Mouse (Mus musculus): Measurements from ENCODE around the gene 4930558C23Rik. TPM values are rescaled to one million over a fixed set of nuclear protein-coding genes. Genes with fewer than 3 reads are reported as not detected.
"Not testable (repeated sequence)": the region's sequence is repeated elsewhere in the genome, so short reads cannot be mapped to it uniquely, and the experiment has no call there.

Gene 4930558C23Rik
- polyA plus RNA-seq, 1 experiment from 2014 or later: not detected

GRCm38 (mm10) chr3:95426476-95426875 is 23.8 kb upstream of the 4930558C23Rik start:
- not testable (repeated sequence) for H3K9ac ChIP-seq (ENCODE audit: low read length); H3K27me3 ChIP-seq (ENCODE audit: control insufficient read depth, insufficient read depth, low read length); H3K9me3 ChIP-seq (ENCODE audit: control insufficient read depth, low read length); H3K36me3 ChIP-seq (ENCODE audit: control insufficient read depth, insufficient read depth, low read length); H3K4me1 ChIP-seq (ENCODE audit: control insufficient read depth in 2 of 2, insufficient read depth in 2 of 2, low read length in 2 of 2); ATAC-seq (ENCODE audit: insufficient number of reproducible peaks, insufficient read depth, low FRiP score, low read depth); H3K27ac ChIP-seq (replicated peaks in 1 of 2; ENCODE audit: control insufficient read depth in 1 of 2, insufficient read depth in 1 of 2, low read depth in 2 of 2, low read length in 2 of 2); H3K4me2 ChIP-seq (ENCODE audit: low read length); H3K4me3 ChIP-seq (ENCODE audit: control insufficient read depth in 1 of 2, insufficient read depth in 1 of 2, low read depth in 1 of 2, low read length in 2 of 2)
- 80% methylated on average over 5 of the region's 5 CpGs for WGBS

- H3K27me3 ChIP-seq (ENCODE audit: control insufficient read depth, insufficient read depth, low read length): no peaks in the 10 kb centered on the region
- H3K4me3 ChIP-seq (ENCODE audit: control insufficient read depth in 1 of 2, insufficient read depth in 1 of 2, low read depth in 1 of 2, low read length in 2 of 2): no peak overlapping the region
- H3K4me2 ChIP-seq (ENCODE audit: low read length): no peak overlapping the region
- peaks cover 22% of the 10 kb centered on the region for H3K9me3 ChIP-seq (ENCODE audit: control insufficient read depth, low read length)
- H3K4me1 ChIP-seq (ENCODE audit: control insufficient read depth in 2 of 2, insufficient read depth in 2 of 2, low read length in 2 of 2): no peaks in the 10 kb centered on the region
- no peak for ATAC-seq (ENCODE audit: insufficient number of reproducible peaks, insufficient read depth, low FRiP score, low read depth)
- H3K9ac ChIP-seq (ENCODE audit: low read length): no peak overlapping the region
- H3K27ac ChIP-seq (replicated peaks in 1 of 2; ENCODE audit: control insufficient read depth in 1 of 2, insufficient read depth in 1 of 2, low read depth in 2 of 2, low read length in 2 of 2): no peak overlapping the region
- WGBS: 82% methylated on average over 6 of the region's 6 CpGs
- no peaks in the 10 kb centered on the region for H3K36me3 ChIP-seq (ENCODE audit: control insufficient read depth, insufficient read depth, low read length)
These were observed 15.2 kb upstream of the 4930558C23Rik start for GRCm38 (mm10) chr3:95417866-95418265.

- Histone ChIP-seq H3K9me3 (ENCODE audit: control insufficient read depth, low read length) (no peaks in the 10 kb centered on the region; the same call in 1 of the 2 replicates), H3K9ac (ENCODE audit: low read length) (no peak overlapping the region), H3K4me2 (ENCODE audit: low read length) (no peak overlapping the region), H3K4me3 (ENCODE audit: control insufficient read depth in 1 of 2, insufficient read depth in 1 of 2, low read depth in 1 of 2, low read length in 2 of 2) (no peak overlapping the region), H3K4me1 (ENCODE audit: control insufficient read depth in 2 of 2, insufficient read depth in 2 of 2, low read length in 2 of 2) (no peaks in the 10 kb centered on the region), H3K27ac (replicated peaks in 1 of 2; ENCODE audit: control insufficient read depth in 1 of 2, insufficient read depth in 1 of 2, low read depth in 2 of 2, low read length in 2 of 2) (no peak overlapping the region), H3K36me3 (ENCODE audit: control insufficient read depth, insufficient read depth, low read length) (no peaks in the 10 kb centered on the region), H3K27me3 (ENCODE audit: control insufficient read depth, insufficient read depth, low read length) (no peaks in the 10 kb centered on the region)
- ATAC-seq (ENCODE audit: insufficient number of reproducible peaks, insufficient read depth, low FRiP score, low read depth): no peak
- WGBS: 78% methylated on average over 1 of the region's 1 CpGs
These were observed 9.6 kb upstream of the 4930558C23Rik start for GRCm38 (mm10) chr3:95412268-95412667.

GRCm38 (mm10) chr3:95408852-95409251 is 6.2 kb upstream of the 4930558C23Rik start:
- Histone ChIP-seq H3K27me3 (ENCODE audit: control insufficient read depth, insufficient read depth, low read length) (no peaks in the 10 kb centered on the region), H3K27ac (replicated peaks in 1 of 2; ENCODE audit: control insufficient read depth in 1 of 2, insufficient read depth in 1 of 2, low read depth in 2 of 2, low read length in 2 of 2) (no peak overlapping the region), H3K4me1 (ENCODE audit: control insufficient read depth in 2 of 2, insufficient read depth in 2 of 2, low read length in 2 of 2) (no peaks in the 10 kb centered on the region), H3K9ac (ENCODE audit: low read length) (no peak overlapping the region), H3K4me2 (ENCODE audit: low read length) (no peak overlapping the region), H3K4me3 (ENCODE audit: control insufficient read depth in 1 of 2, insufficient read depth in 1 of 2, low read depth in 1 of 2, low read length in 2 of 2) (no peak overlapping the region), H3K9me3 (ENCODE audit: control insufficient read depth, low read length) (no peaks in the 10 kb centered on the region; the same call in 1 of the 2 replicates), H3K36me3 (ENCODE audit: control insufficient read depth, insufficient read depth, low read length) (no peaks in the 10 kb centered on the region)
- no peak for ATAC-seq (ENCODE audit: insufficient number of reproducible peaks, insufficient read depth, low FRiP score, low read depth)
- WGBS: 92% methylated on average over 2 of the region's 2 CpGs

GRCm38 (mm10) chr3:95407728-95408127 is 5.1 kb upstream of the 4930558C23Rik start:
- WGBS: 64% methylated on average over 1 of the region's 1 CpGs
- H3K36me3 ChIP-seq (ENCODE audit: control insufficient read depth, insufficient read depth, low read length): no peaks in the 10 kb centered on the region
- no peak for ATAC-seq (ENCODE audit: insufficient number of reproducible peaks, insufficient read depth, low FRiP score, low read depth)
- no peak overlapping the region for H3K27ac ChIP-seq (replicated peaks in 1 of 2; ENCODE audit: control insufficient read depth in 1 of 2, insufficient read depth in 1 of 2, low read depth in 2 of 2, low read length in 2 of 2)
- no peaks in the 10 kb centered on the region for H3K9me3 ChIP-seq (ENCODE audit: control insufficient read depth, low read length)
- no peaks in the 10 kb centered on the region for H3K4me1 ChIP-seq (ENCODE audit: control insufficient read depth in 2 of 2, insufficient read depth in 2 of 2, low read length in 2 of 2)
- no peak overlapping the region for H3K9ac ChIP-seq (ENCODE audit: low read length)
- no peak overlapping the region for H3K4me3 ChIP-seq (ENCODE audit: control insufficient read depth in 1 of 2, insufficient read depth in 1 of 2, low read depth in 1 of 2, low read length in 2 of 2)
- no peaks in the 10 kb centered on the region for H3K27me3 ChIP-seq (ENCODE audit: control insufficient read depth, insufficient read depth, low read length)
- no peak overlapping the region for H3K4me2 ChIP-seq (ENCODE audit: low read length)

- 69% methylated on average over 4 of the region's 4 CpGs for WGBS
- Histone ChIP-seq H3K27ac (replicated peaks in 1 of 2; ENCODE audit: control insufficient read depth in 1 of 2, insufficient read depth in 1 of 2, low read depth in 2 of 2, low read length in 2 of 2) (no peak overlapping the region), H3K4me3 (ENCODE audit: control insufficient read depth in 1 of 2, insufficient read depth in 1 of 2, low read depth in 1 of 2, low read length in 2 of 2) (no peak overlapping the region), H3K9me3 (ENCODE audit: control insufficient read depth, low read length) (peaks cover 5% of the 10 kb centered on the region; the same call in 1 of the 2 replicates), H3K4me2 (ENCODE audit: low read length) (no peak overlapping the region), H3K4me1 (ENCODE audit: control insufficient read depth in 2 of 2, insufficient read depth in 2 of 2, low read length in 2 of 2) (no peaks in the 10 kb centered on the region), H3K27me3 (ENCODE audit: control insufficient read depth, insufficient read depth, low read length) (no peaks in the 10 kb centered on the region), H3K36me3 (ENCODE audit: control insufficient read depth, insufficient read depth, low read length) (no peaks in the 10 kb centered on the region), H3K9ac (ENCODE audit: low read length) (no peak overlapping the region)
- no peak for ATAC-seq (ENCODE audit: insufficient number of reproducible peaks, insufficient read depth, low FRiP score, low read depth)
These were observed 8.3 kb downstream of the 4930558C23Rik start for GRCm38 (mm10) chr3:95394385-95394784.

- ATAC-seq (ENCODE audit: insufficient number of reproducible peaks, insufficient read depth, low FRiP score, low read depth): no peak
- WGBS: 80% methylated on average over 5 of the region's 5 CpGs
- Histone ChIP-seq H3K4me1 (ENCODE audit: control insufficient read depth in 2 of 2, insufficient read depth in 2 of 2, low read length in 2 of 2) (no peaks in the 10 kb centered on the region), H3K36me3 (ENCODE audit: control insufficient read depth, insufficient read depth, low read length) (no peaks in the 10 kb centered on the region), H3K27ac (replicated peaks in 1 of 2; ENCODE audit: control insufficient read depth in 1 of 2, insufficient read depth in 1 of 2, low read depth in 2 of 2, low read length in 2 of 2) (no peak overlapping the region), H3K27me3 (ENCODE audit: control insufficient read depth, insufficient read depth, low read length) (no peaks in the 10 kb centered on the region), H3K9ac (ENCODE audit: low read length) (no peak overlapping the region), H3K9me3 (ENCODE audit: control insufficient read depth, low read length) (no peaks in the 10 kb centered on the region), H3K4me3 (ENCODE audit: control insufficient read depth in 1 of 2, insufficient read depth in 1 of 2, low read depth in 1 of 2, low read length in 2 of 2) (no peak overlapping the region), H3K4me2 (ENCODE audit: low read length) (no peak overlapping the region)
These were observed 17.1 kb downstream of the 4930558C23Rik start for GRCm38 (mm10) chr3:95385401-95386075.

GRCm38 (mm10) chr3:95373208-95373607 is 29.4 kb downstream of the 4930558C23Rik start:
- no peak overlapping the region for H3K4me3 ChIP-seq (ENCODE audit: control insufficient read depth in 1 of 2, insufficient read depth in 1 of 2, low read depth in 1 of 2, low read length in 2 of 2)
- no peak overlapping the region for H3K4me2 ChIP-seq (ENCODE audit: low read length)
- ATAC-seq (ENCODE audit: insufficient number of reproducible peaks, insufficient read depth, low FRiP score, low read depth): no peak
- WGBS: 82% methylated on average over 10 of the region's 10 CpGs
- no peak overlapping the region for H3K9ac ChIP-seq (ENCODE audit: low read length)
- H3K4me1 ChIP-seq (ENCODE audit: control insufficient read depth in 2 of 2, insufficient read depth in 2 of 2, low read length in 2 of 2): no peaks in the 10 kb centered on the region
- no peak overlapping the region for H3K27ac ChIP-seq (replicated peaks in 1 of 2; ENCODE audit: control insufficient read depth in 1 of 2, insufficient read depth in 1 of 2, low read depth in 2 of 2, low read length in 2 of 2)
- no peaks in the 10 kb centered on the region for H3K27me3 ChIP-seq (ENCODE audit: control insufficient read depth, insufficient read depth, low read length)
- H3K9me3 ChIP-seq (ENCODE audit: control insufficient read depth, low read length): peaks cover 13% of the 10 kb centered on the region; the same call in 1 of the 2 replicates
- H3K36me3 ChIP-seq (ENCODE audit: control insufficient read depth, insufficient read depth, low read length): no peaks in the 10 kb centered on the region
